9 mouse cellular contexts compared by ENCODE assay signal in genomic region chr11:33733269-33733668, GRCm38 (mm10).
A peak's percentile ranks its signal among the peaks of the same experiment; 100 is the strongest.
DNase-seq lines count a peak whose midpoint lies in the region; ATAC-seq and TF ChIP-seq lines count a peak whose summit lies in the region.
"Had no signal": no experiment of that assay in that cellular context is flagged by ENCODE, and none has a peak within 500 bp of the region (broad histone marks: within the 10 kb centered on the region; RNA-seq: fewer than 3 reads in every experiment).

No protein-coding gene starts in this region.

- no peaks in the 10 kb centered on the region for H3K9me3 ChIP-seq in ES-E14 (ENCODE audit: control insufficient read depth, insufficient read depth, low read depth, low read length)
- H3K9me3 ChIP-seq: heart, embryonic 15.5 days; stomach, embryonic 15.5 days had no signal

- DNase-seq in ES-E14 (ENCODE audit: low read depth, low spot score): peak; percentile 55
- peak; percentile 62 to 63 for DNase-seq in adrenal gland, adult 18-20 months (ENCODE audit: low spot score in 2 of 2)
- peak; percentile 59 to 89 for DNase-seq in layer of hippocampus, adult 8-10 months (ENCODE audit: low spot score in 2 of 2)
- DNase-seq in lung, postnatal 36 days: peak; percentile 84
- DNase-seq in right cerebral cortex, postnatal 25 days: peak; percentile 65

- no peak overlapping the region for H3K9ac ChIP-seq in ES-E14 (ENCODE audit: insufficient read depth, low read depth, low read length, poor library complexity, severe bottlenecking)
- H3K9ac ChIP-seq: heart, embryonic 15.5 days; stomach, embryonic 15.5 days had no signal

- peak; percentile 88 for TF ChIP-seq CTCF in cortical plate, adult 2 months (IDR thresholded peaks at IDR 0.05; ENCODE audit: extremely low read depth, insufficient read depth, low read length)

- H3K27ac ChIP-seq in ES-E14 (ENCODE audit: insufficient read depth, low read depth, low read length, poor library complexity, severe bottlenecking): no peak overlapping the region
- H3K27ac ChIP-seq in cortical plate, adult 2 months (ENCODE audit: insufficient read depth, low read length): no peak overlapping the region
- H3K27ac ChIP-seq: heart, embryonic 15.5 days; stomach, embryonic 15.5 days had no signal

- no peaks in the 10 kb centered on the region for H3K4me1 ChIP-seq in ES-E14 (ENCODE audit: control insufficient read depth in 2 of 2, insufficient read depth in 2 of 2, low read length in 2 of 2, poor library complexity in 1 of 2)
- no peaks in the 10 kb centered on the region for H3K4me1 ChIP-seq in cortical plate, adult 2 months (ENCODE audit: control insufficient read depth, insufficient read depth, low read length)
- H3K4me1 ChIP-seq: heart, embryonic 15.5 days; stomach, embryonic 15.5 days had no signal

- no peak for TF ChIP-seq POLR2A in cortical plate, adult 2 months (IDR thresholded peaks at IDR 0.05; ENCODE audit: extremely low read depth, insufficient read depth, low read length)

- in situ Hi-C loops in ES-E14 (cut with MboI; ENCODE audit: low sequenced_read_pairs in 2 of 2, unreplicated experiment in 2 of 2): loop anchor here (5.0 to 10.0 kb wide), 2 partner anchors 182 to 189 kb away; no protein-coding TSS in a partner anchor

- no peak overlapping the region for H3K4me3 ChIP-seq in ES-E14 (ENCODE audit: insufficient read depth in 1 of 2, low read depth in 1 of 2, low read length in 2 of 2, poor library complexity in 1 of 2, severe bottlenecking in 1 of 2)
- no peak overlapping the region for H3K4me3 ChIP-seq in cortical plate, adult 2 months (ENCODE audit: insufficient read depth, low read length)
- H3K4me3 ChIP-seq: heart, embryonic 15.5 days; stomach, embryonic 15.5 days had no signal

- 0 out of 2 replicates have a peak, but pooled peaks have one; percentile 14 for ATAC-seq in granulocyte monocyte progenitor cell, adult 5-6 weeks (replicated peaks; ENCODE audit: poor library complexity, severe bottlenecking)

- H3K36me3 ChIP-seq in ES-E14 (ENCODE audit: control insufficient read depth, insufficient read depth, low read length, poor library complexity, severe bottlenecking): no peaks in the 10 kb centered on the region
- H3K36me3 ChIP-seq: heart, embryonic 15.5 days; stomach, embryonic 15.5 days had no signal

TF ChIP-seq in ES-E14, 5 proteins besides CTCF, POLR2A, EP300 and RAD21:
- TF ChIP-seq CHD2 (IDR thresholded peaks at IDR 0.05; ENCODE audit: low read depth, low read length) (no peak), MAFK (IDR thresholded peaks at IDR 0.05; ENCODE audit: insufficient read depth, low read depth, low read length) (no peak), ZC3H11A (IDR thresholded peaks at IDR 0.05; ENCODE audit: borderline replicate concordance, low read depth, low read length) (peak; percentile 43; the same call in 1 of the 2 replicates)
